Mouse (Mus musculus) small intestine, adult 2 months (tissue): ENCODE results near the gene Parva.

Experiments
- CTCF ChIP-seq: fragments of 200-500 bp; IDR thresholded peaks from 2 replicates; pipeline ENCODE4 v1.5.1; 2012; ENCODE audit warnings: low read depth, mild to moderate bottlenecking, control low read depth, inconsistent platforms, low read length, moderate library complexity, mixed read lengths; ENCODE audit not compliant: insufficient replicate concordance, insufficient read length; ENCODE audit errors: extremely low read depth
- POLR2A ChIP-seq: fragments of 200-500 bp; IDR thresholded peaks from 2 replicates; pipeline ENCODE4 v1.6.1; 2012; ENCODE audit warnings: low read depth, mild to moderate bottlenecking, control low read depth, inconsistent platforms, low read length, moderate library complexity

DNA sequence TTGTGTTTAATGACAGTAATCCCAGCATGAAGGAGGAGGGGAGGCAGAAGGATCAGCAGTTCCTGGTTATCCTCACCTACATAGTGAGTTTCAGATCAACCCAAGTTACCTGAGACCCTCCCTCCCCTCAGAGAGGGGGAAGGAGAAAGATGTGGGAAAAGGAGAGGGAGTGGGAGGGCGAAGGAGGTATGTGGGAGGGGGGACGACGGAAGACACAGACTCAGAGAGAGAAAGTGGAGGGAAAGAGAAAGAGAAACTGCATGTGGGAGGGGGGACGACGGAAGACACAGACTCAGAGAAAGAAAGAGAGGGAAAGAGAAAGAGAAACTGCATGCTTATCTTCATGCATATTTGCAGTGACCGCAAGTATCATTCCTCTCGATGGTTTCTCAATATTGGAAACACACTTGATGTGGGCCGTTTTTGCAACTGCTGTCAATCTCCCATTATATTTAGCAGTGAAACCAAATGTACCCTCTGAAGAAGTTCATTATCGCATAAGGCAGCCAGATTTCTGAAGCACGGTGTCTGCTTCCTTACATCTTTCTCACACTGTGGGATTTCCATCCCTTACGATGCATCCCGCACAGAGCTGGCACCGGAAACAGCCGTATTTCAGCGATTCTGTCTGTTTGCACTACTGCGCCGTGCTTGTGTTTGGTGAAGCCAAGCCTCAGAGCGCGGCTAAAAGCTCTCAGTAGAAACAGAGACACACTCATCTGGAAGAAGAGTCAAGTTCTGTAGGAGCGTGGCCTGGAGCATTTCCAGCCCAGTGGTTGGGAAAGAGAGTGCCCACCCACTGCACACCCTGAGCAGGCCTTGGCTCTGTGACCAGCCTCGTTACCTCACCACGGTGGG lies 193.2 kb downstream of the Parva start:
- TF ChIP-seq POLR2A = no peak
- TF ChIP-seq CTCF = no peak
